Mouse (Mus musculus): Measurements from ENCODE around the gene Ddx17. TPM values are rescaled to one million over a fixed set of nuclear protein-coding genes. Genes with fewer than 3 reads are reported as not detected.

Ddx17 gene
- total and polyA plus RNA-seq, 3 experiments = 79.8 to 114 (median 93.0) TPM

DNA sequence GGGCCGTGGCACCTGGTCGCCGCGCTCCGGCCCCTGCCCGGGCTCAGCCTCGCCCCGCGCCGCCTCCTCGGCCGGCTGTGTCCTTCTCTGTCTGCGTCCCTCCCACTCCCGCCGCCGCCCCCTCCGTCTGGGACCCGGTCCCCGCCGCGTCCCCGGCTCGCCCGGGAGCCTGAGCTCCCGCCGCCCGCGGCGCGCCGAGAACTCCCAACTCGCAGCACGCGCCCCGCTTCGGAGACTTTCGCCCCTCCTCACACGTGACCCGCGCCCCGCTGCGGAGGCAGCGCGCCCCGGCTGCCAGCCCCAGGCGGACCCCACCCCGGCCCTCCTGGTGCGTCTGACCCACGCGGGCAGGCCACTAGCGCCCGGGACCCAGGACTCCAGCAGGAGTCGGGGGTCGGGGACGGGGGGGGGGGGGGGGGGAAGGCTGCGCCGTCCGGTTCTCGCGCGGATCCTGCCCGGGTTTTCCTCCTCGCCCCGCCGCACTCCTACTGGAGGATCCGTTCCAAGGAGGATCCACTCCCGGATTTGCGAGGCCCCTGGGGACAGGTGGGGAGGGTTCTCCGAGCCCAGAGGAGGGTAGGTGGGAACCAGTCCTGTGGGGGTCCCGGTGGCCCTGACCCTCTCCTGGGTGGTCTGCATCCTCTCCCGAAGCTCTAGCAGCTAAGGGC lies 40.8 kb downstream of the Ddx17 start:
- dilution Hi-C loops (cut with MboI; ENCODE audit: extremely low pct_ligation_motif_present, extremely low pct_unique_long_range_greater_than_20kb, low sequenced_read_pairs) = no loop called here
- in situ Hi-C loops (cut with MboI; ENCODE audit: low pct_ligation_motif_present, low pct_unique_long_range_greater_than_20kb, low sequenced_read_pairs) = no loop called here
- Histone ChIP-seq H3K4me1 (ENCODE audit: control insufficient read depth in 1 of 2, insufficient read depth in 2 of 2) (no peaks in the 10 kb centered on the region), H3K4me2 (ENCODE audit: insufficient read depth, low read depth, poor library complexity, severe bottlenecking) (no peak overlapping the region), H3K4me3 (replicated peaks in 1 of 3; ENCODE audit: low read depth in 2 of 3, low read length in 2 of 3, poor library complexity in 1 of 3) (no peak overlapping the region), H3K36me3 (replicated peaks in 1 of 2; ENCODE audit: control insufficient read depth in 1 of 2, insufficient read depth in 1 of 2, low read length in 1 of 2) (no peaks in the 10 kb centered on the region), H3K79me2 (replicated peaks; ENCODE audit: control insufficient read depth, extremely low read depth, insufficient read depth, poor library complexity, severe bottlenecking) (no peaks in the 10 kb centered on the region), H3K27me3 (replicated peaks) (peaks cover 85% of the 10 kb centered on the region), H3K9me3 (replicated peaks; ENCODE audit: low read length) (peaks cover 2% of the 10 kb centered on the region), H3K9ac (ENCODE audit: insufficient read depth, low read depth) (no peak overlapping the region), H3K27ac (ENCODE audit: insufficient read depth, low read depth) (no peak overlapping the region)
- TF ChIP-seq KAT2A (IDR thresholded peaks at IDR 0.05; ENCODE audit: insufficient replicate concordance, low read length) (no peak), CTCF (conservative IDR thresholded peaks at IDR 0.05 in 1 of 2, IDR thresholded peaks at IDR 0.05 in 1 of 2; ENCODE audit: low read depth in 2 of 2, low read length in 2 of 2) (no peak), ZNF384 (IDR thresholded peaks at IDR 0.05; ENCODE audit: low read depth, low read length) (no peak), MXI1 (IDR thresholded peaks at IDR 0.05; ENCODE audit: low read depth, low read length) (no peak)
- DNase-seq (ENCODE audit: extremely low read depth) = no peak

DNA sequence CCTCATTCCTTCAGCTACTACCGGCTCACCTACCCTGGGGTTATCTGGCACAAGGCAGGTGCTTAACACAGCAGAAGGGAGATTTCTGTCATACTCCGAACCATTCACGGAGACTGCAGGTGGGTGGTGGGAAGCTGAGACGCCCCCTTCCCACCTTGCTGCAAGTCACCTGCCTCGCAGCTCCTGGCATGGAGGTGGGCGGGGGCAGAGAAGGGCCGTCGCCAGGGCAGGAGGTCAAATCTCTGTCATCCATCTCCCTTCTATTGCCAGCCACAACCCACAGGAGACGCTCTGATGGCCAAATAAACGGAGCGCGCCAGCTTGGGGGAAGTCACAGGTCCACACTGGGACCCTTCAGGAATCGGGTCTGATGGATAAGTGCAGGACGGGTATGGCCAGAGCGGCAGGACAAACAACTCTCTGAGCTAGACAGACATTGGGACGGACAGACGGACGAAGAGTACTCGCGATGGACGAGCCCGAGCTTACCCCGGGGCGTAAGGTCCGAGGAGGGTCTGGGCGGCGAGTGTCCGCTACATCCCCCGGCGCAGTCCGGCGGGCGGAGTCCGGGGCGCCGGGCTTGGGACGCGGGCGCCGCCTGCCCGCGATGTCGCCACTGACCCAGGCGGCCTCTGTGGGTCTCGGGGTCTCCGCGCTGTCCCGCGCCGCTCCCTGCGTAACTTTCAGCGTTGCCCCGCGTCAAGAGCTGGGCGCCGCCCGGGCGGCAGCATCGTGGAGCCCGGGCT lies 41.7 kb downstream of the Ddx17 start, which contains the start of gene Kcnj4:
TSS of gene Kcnj4 (minus strand) at position 535 of the 746 bp plus-strand sequence.
- in situ Hi-C loops (cut with MboI; ENCODE audit: low pct_ligation_motif_present, low pct_unique_long_range_greater_than_20kb, low sequenced_read_pairs) = no loop called here
- dilution Hi-C loops (cut with MboI; ENCODE audit: extremely low pct_ligation_motif_present, extremely low pct_unique_long_range_greater_than_20kb, low sequenced_read_pairs) = no loop called here
- Histone ChIP-seq H3K27ac (ENCODE audit: insufficient read depth, low read depth) (no peak within 1 kb of the TSS), H3K4me2 (ENCODE audit: insufficient read depth, low read depth, poor library complexity, severe bottlenecking) (no peak within 1 kb of the TSS), H3K4me1 (ENCODE audit: control insufficient read depth in 1 of 2, insufficient read depth in 2 of 2) (0 out of 4 replicates have a peak, but pooled peaks cover 0 to 1% of the 10 kb centered on the region in 2 experiments), H3K79me2 (replicated peaks; ENCODE audit: control insufficient read depth, extremely low read depth, insufficient read depth, poor library complexity, severe bottlenecking) (no peaks in the 10 kb centered on the region), H3K27me3 (replicated peaks) (peaks cover 85% of the 10 kb centered on the region), H3K36me3 (replicated peaks in 1 of 2; ENCODE audit: control insufficient read depth in 1 of 2, insufficient read depth in 1 of 2, low read length in 1 of 2) (no peaks in the 10 kb centered on the region), H3K4me3 (replicated peaks in 1 of 3; ENCODE audit: low read depth in 2 of 3, low read length in 2 of 3, poor library complexity in 1 of 3) (no peak within 1 kb of the TSS), H3K9me3 (replicated peaks; ENCODE audit: low read length) (peaks cover 2% of the 10 kb centered on the region), H3K9ac (ENCODE audit: insufficient read depth, low read depth) (no peak within 1 kb of the TSS)
- no peak for DNase-seq (ENCODE audit: extremely low read depth)
- no peak for TF ChIP-seq EP300 (IDR thresholded peaks at IDR 0.05; ENCODE audit: low read length)
- no peak for TF ChIP-seq ELF1 (IDR thresholded peaks at IDR 0.05; ENCODE audit: low read depth, low read length)
- TF ChIP-seq PAX5 (IDR thresholded peaks at IDR 0.05; ENCODE audit: low read length) = no peak
- no peak for TF ChIP-seq BHLHE40 (IDR thresholded peaks at IDR 0.05; ENCODE audit: low read depth, low read length)

DNA sequence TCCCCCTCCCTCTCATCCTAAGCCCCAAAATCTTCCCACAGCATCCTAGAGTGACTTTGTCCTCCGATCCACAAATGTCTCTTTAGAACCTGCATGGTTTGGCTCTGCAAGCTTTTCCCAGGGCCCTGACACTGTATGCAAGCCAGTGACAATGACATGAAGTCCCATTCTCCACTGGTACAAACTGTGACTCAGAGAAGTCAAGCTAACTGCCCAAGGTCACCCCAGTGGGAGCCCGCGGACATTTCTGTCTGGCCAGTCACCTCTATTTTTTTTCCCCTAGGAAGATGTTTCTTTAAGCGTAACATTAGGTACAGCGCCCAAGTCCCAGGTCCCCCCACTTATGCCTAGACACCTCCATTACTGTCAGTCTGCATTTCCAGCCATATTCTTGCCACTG lies 43.1 kb downstream of the Ddx17 start:
- no peak for DNase-seq (ENCODE audit: extremely low read depth)
- no peak overlapping the region for H3K4me3 ChIP-seq (replicated peaks in 1 of 3; ENCODE audit: low read depth in 2 of 3, low read length in 2 of 3, poor library complexity in 1 of 3)
- dilution Hi-C loops (cut with MboI; ENCODE audit: extremely low pct_ligation_motif_present, extremely low pct_unique_long_range_greater_than_20kb, low sequenced_read_pairs) (no loop called here), in situ Hi-C loops (cut with MboI; ENCODE audit: low pct_ligation_motif_present, low pct_unique_long_range_greater_than_20kb, low sequenced_read_pairs) (no loop called here)
- H3K9ac ChIP-seq (ENCODE audit: insufficient read depth, low read depth) = no peak overlapping the region
- peaks cover 2% of the 10 kb centered on the region for H3K9me3 ChIP-seq (replicated peaks; ENCODE audit: low read length)
- H3K36me3 ChIP-seq (replicated peaks in 1 of 2; ENCODE audit: control insufficient read depth in 1 of 2, insufficient read depth in 1 of 2, low read length in 1 of 2) = no peaks in the 10 kb centered on the region
- peaks cover 89% of the 10 kb centered on the region for H3K27me3 ChIP-seq (replicated peaks)
- no peak for TF ChIP-seq MAZ (IDR thresholded peaks at IDR 0.05; ENCODE audit: low read depth, low read length)
- TF ChIP-seq SMC3 (IDR thresholded peaks at IDR 0.05; ENCODE audit: low read depth, low read length) = no peak
- no peak for TF ChIP-seq KAT2A (IDR thresholded peaks at IDR 0.05; ENCODE audit: insufficient replicate concordance, low read length)
- no peak for TF ChIP-seq RCOR1 (conservative IDR thresholded peaks at IDR 0.05; ENCODE audit: low read depth, low read length)
- TF ChIP-seq EP300 (IDR thresholded peaks at IDR 0.05; ENCODE audit: low read length) = no peak
- no peak for TF ChIP-seq UBTF (IDR thresholded peaks at IDR 0.05; ENCODE audit: low read depth, low read length)
- TF ChIP-seq PAX5 (IDR thresholded peaks at IDR 0.05; ENCODE audit: low read length) = no peak
- TF ChIP-seq TBP (conservative IDR thresholded peaks at IDR 0.05; ENCODE audit: low read depth, low read length) = no peak
- TF ChIP-seq JUN (IDR thresholded peaks at IDR 0.05; ENCODE audit: insufficient read depth, low read depth, low read length) = no peak
- TF ChIP-seq USF2 (conservative IDR thresholded peaks at IDR 0.05; ENCODE audit: low read depth, low read length) = no peak
- TF ChIP-seq JUND (conservative IDR thresholded peaks at IDR 0.05; ENCODE audit: low read depth, low read length) = no peak
- TF ChIP-seq BHLHE40 (IDR thresholded peaks at IDR 0.05; ENCODE audit: low read depth, low read length) = no peak
- no peak for TF ChIP-seq MYC (IDR thresholded peaks at IDR 0.05; ENCODE audit: low read depth, low read length)
- TF ChIP-seq POLR2A (IDR thresholded peaks at IDR 0.05; ENCODE audit: low read depth, low read length) = no peak
- TF ChIP-seq RAD21 (IDR thresholded peaks at IDR 0.05; ENCODE audit: low read depth, low read length) = no peak
- no peak for TF ChIP-seq MAFK (IDR thresholded peaks at IDR 0.05; ENCODE audit: insufficient replicate concordance, low read length)
- no peak for TF ChIP-seq ZMIZ1 (IDR thresholded peaks at IDR 0.05; ENCODE audit: low read depth, low read length)
- TF ChIP-seq SIN3A (IDR thresholded peaks at IDR 0.05; ENCODE audit: low read length) = no peak
- TF ChIP-seq ZC3H11A (IDR thresholded peaks at IDR 0.05; ENCODE audit: low read depth, low read length) = no peak
- H3K79me2 ChIP-seq (replicated peaks; ENCODE audit: control insufficient read depth, extremely low read depth, insufficient read depth, poor library complexity, severe bottlenecking) = no peaks in the 10 kb centered on the region
- no peak overlapping the region for H3K27ac ChIP-seq (ENCODE audit: insufficient read depth, low read depth)
- H3K4me1 ChIP-seq (ENCODE audit: control insufficient read depth in 1 of 2, insufficient read depth in 2 of 2) = 0 out of 4 replicates have a peak, but pooled peaks cover 2% of the 10 kb centered on the region in 2 experiments
- no peak overlapping the region for H3K4me2 ChIP-seq (ENCODE audit: insufficient read depth, low read depth, poor library complexity, severe bottlenecking)

All from CH12.LX (cell line).